Comparison of ENCODE assay signal across 12 mouse cellular contexts in genomic region chr2:30870863-30871262, GRCm38 (mm10). TPM values are rescaled to one million over a fixed set of nuclear protein-coding genes. Genes with fewer than 3 reads are reported as not detected.
DNase-seq lines count a peak whose midpoint lies in the region; ATAC-seq lines count a peak whose summit lies in the region.
"Had no signal": no experiment of that assay in that cellular context is flagged by ENCODE, and none has a peak within 500 bp of the region (broad histone marks: within the 10 kb centered on the region; RNA-seq: fewer than 3 reads in every experiment).

No protein-coding gene starts in this region.

- no peaks in the 10 kb centered on the region for H3K9me3 ChIP-seq in midbrain, embryonic 10.5 days (replicated peaks)
- H3K9me3 ChIP-seq: forebrain, embryonic 15.5 days; neural tube, embryonic 13.5 days had no signal

- no peak for ATAC-seq in frontal cortex, adult (ENCODE audit: low TSS enrichment)
- ATAC-seq: forebrain, embryonic 15.5 days; hindbrain, embryonic 16.5 days had no signal

- no peaks in the 10 kb centered on the region for H3K36me3 ChIP-seq in midbrain, embryonic 10.5 days
- H3K36me3 ChIP-seq: forebrain, embryonic 15.5 days; neural tube, embryonic 13.5 days had no signal

- no peak overlapping the region for H3K4me3 ChIP-seq in midbrain, embryonic 10.5 days
- H3K4me3 ChIP-seq: forebrain, embryonic 15.5 days; neural tube, embryonic 13.5 days had no signal

- H3K27ac ChIP-seq in midbrain, embryonic 10.5 days (replicated peaks) = no peak overlapping the region
- H3K27ac ChIP-seq: forebrain, embryonic 15.5 days; liver, embryonic 14.5 days; neural tube, embryonic 13.5 days had no signal

- 0 out of 2 replicates have a peak, but pooled peaks cover 7% of the 10 kb centered on the region for H3K27me3 ChIP-seq in midbrain, embryonic 10.5 days (ENCODE audit: low read depth, poor library complexity, severe bottlenecking)
- H3K27me3 ChIP-seq: forebrain, embryonic 15.5 days had no signal

- peak; percentile 18 to 36 for DNase-seq in frontal cortex, adult 2 months (ENCODE audit: extremely low spot score in 1 of 2, low spot score in 1 of 2)
- DNase-seq in 3T3-L1 (ENCODE audit: low read depth, low spot score) = peak; percentile 75
- DNase-seq in cerebellum, postnatal 14 days = peak; percentile 31 to 59
- peak; percentile 64 for DNase-seq in kidney, postnatal 14 days
- DNase-seq in spleen, postnatal 14 days (ENCODE audit: low spot score in 2 of 2) = no peak
- DNase-seq in embryo, embryonic 10.5 days (ENCODE audit: low spot score) = no peak
- DNase-seq in midbrain, embryonic 10.5 days (ENCODE audit: low spot score) = no peak

- H3K4me1 ChIP-seq in midbrain, embryonic 10.5 days = peaks cover 27% of the 10 kb centered on the region

- WGBS in midbrain, embryonic 10.5 days = 72% methylated on average over 8 of the region's 8 CpGs

RNA-seq across cellular contexts. Expression of gene Prrx2, which starts 36.1 kb away (rescaled TPM):
- 3.7 and 4.0 TPM in 2 replicates for polyA plus RNA-seq in frontal cortex, adult 2 months (2012; rRNA removed)
- polyA plus RNA-seq in midbrain, embryonic 10.5 days (2016; fragmentation: Nextera tagmentation; extraction: Ambion mirVana) = 22.3 and 29.5 TPM in 2 replicates

RNA-seq across cellular contexts. Expression of gene Asb6, which starts 40.7 kb away (rescaled TPM):
- polyA plus RNA-seq in frontal cortex, adult 2 months (2012; rRNA removed) = 41.2 and 45.1 TPM in 2 replicates
- 43.9 and 45.8 TPM in 2 replicates for polyA plus RNA-seq in midbrain, embryonic 10.5 days (2016; fragmentation: Nextera tagmentation; extraction: Ambion mirVana)

RNA-seq across cellular contexts. Expression of gene Ptges, which starts 58.8 kb away (rescaled TPM):
- 8.3 and 9.3 TPM in 2 replicates for polyA plus RNA-seq in frontal cortex, adult 2 months (2012; rRNA removed)
- polyA plus RNA-seq in midbrain, embryonic 10.5 days (2016; fragmentation: Nextera tagmentation; extraction: Ambion mirVana) = 5.8 and 9.7 TPM in 2 replicates

Comparison
In these comparisons a context has a peak if more than half of its experiments do, and no peak if none do; other contexts are left out.
1. DNase-seq: peak in frontal cortex, adult 2 months (2 of 2), 3T3-L1 (single experiment), cerebellum, postnatal 14 days (2 of 2) and kidney, postnatal 14 days (single experiment); none in spleen, postnatal 14 days (0 of 2), embryo, embryonic 10.5 days (single experiment) and midbrain, embryonic 10.5 days (single experiment).